Comparison of ENCODE assay signal across 14 mouse cellular contexts in the genomic region with DNA sequence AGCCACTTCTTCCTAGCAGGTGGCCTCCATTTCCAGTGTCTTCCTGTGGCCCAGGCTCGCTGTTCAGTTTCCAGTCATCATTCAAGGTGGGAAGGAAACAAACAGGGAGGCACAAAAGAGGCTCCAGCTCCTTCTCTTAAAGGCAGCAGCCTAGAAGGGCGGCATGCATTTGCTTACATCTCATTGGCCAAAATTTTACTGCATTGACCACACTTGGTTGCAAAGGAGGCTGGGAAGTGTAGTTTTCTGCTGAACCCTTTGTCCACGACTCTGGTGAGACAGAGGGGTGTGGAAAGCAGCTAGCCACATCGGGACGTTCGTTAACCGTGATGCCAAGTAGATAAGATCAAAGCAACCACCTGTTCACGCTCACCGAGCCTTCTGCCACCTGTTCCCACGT.
DNase-seq lines count a peak whose midpoint lies in the region; ATAC-seq and TF ChIP-seq lines count a peak whose summit lies in the region.
"Had no signal": no experiment of that assay in that cellular context is flagged by ENCODE, and none has a peak within 500 bp of the region (broad histone marks: within the 10 kb centered on the region; RNA-seq: fewer than 3 reads in every experiment).

No protein-coding gene starts in this region.

- no peaks in the 10 kb centered on the region for H3K79me2 ChIP-seq in CH12.LX (replicated peaks; ENCODE audit: control insufficient read depth, extremely low read depth, insufficient read depth, poor library complexity, severe bottlenecking)

- no peak for TF ChIP-seq CTCF in CH12.LX (conservative IDR thresholded peaks at IDR 0.05 in 1 of 2, IDR thresholded peaks at IDR 0.05 in 1 of 2; ENCODE audit: low read depth in 2 of 2, low read length in 2 of 2)
- TF ChIP-seq CTCF in forebrain, postnatal 0 days (IDR thresholded peaks at IDR 0.05; ENCODE audit: low read depth): no peak
- no peak for TF ChIP-seq CTCF in left cerebral cortex, adult 2 months (IDR thresholded peaks at IDR 0.05)

- no peak overlapping the region for H3K27ac ChIP-seq in CH12.LX (ENCODE audit: insufficient read depth, low read depth)
- 0 out of 2 replicates have a peak overlapping the region, but pooled peaks have one; percentile 15 for H3K27ac ChIP-seq in forebrain, postnatal 0 days (ENCODE audit: low read depth, low read length)
- peak overlapping the region; percentile 16; the same call in 1 of the 2 replicates for H3K27ac ChIP-seq in midbrain, embryonic 15.5 days
- H3K27ac ChIP-seq in left cerebral cortex, adult 2 months: no peak overlapping the region

- H3K36me3 ChIP-seq in CH12.LX (replicated peaks in 1 of 2; ENCODE audit: control insufficient read depth in 1 of 2, insufficient read depth in 1 of 2, low read length in 1 of 2): no peaks in the 10 kb centered on the region
- H3K36me3 ChIP-seq in forebrain, postnatal 0 days (ENCODE audit: insufficient read depth): no peaks in the 10 kb centered on the region
- H3K36me3 ChIP-seq in midbrain, embryonic 15.5 days (replicated peaks): no peaks in the 10 kb centered on the region

- no peak for TF ChIP-seq POLR2A in CH12.LX (IDR thresholded peaks at IDR 0.05; ENCODE audit: low read depth, low read length)

- no peaks in the 10 kb centered on the region for H3K4me1 ChIP-seq in CH12.LX (ENCODE audit: control insufficient read depth in 1 of 2, insufficient read depth in 2 of 2)
- H3K4me1 ChIP-seq in forebrain, postnatal 0 days (ENCODE audit: insufficient read depth): peaks cover 4% of the 10 kb centered on the region; the same call in 1 of the 2 replicates
- peaks cover 2% of the 10 kb centered on the region; the same call in 1 of the 2 replicates for H3K4me1 ChIP-seq in midbrain, embryonic 15.5 days

- peaks cover 72% of the 10 kb centered on the region for H3K27me3 ChIP-seq in CH12.LX (replicated peaks)
- no peaks in the 10 kb centered on the region for H3K27me3 ChIP-seq in forebrain, postnatal 0 days (ENCODE audit: insufficient read depth, low read length)
- H3K27me3 ChIP-seq in midbrain, embryonic 15.5 days (replicated peaks): no peaks in the 10 kb centered on the region

- 33% methylated on average over 10 of the region's 10 CpGs for WGBS in forebrain, postnatal 0 days
- WGBS in midbrain, embryonic 15.5 days: 43% methylated on average over 10 of the region's 10 CpGs

- dilution Hi-C loops in CH12.LX (cut with MboI; ENCODE audit: extremely low pct_ligation_motif_present, extremely low pct_unique_long_range_greater_than_20kb, low sequenced_read_pairs): no loop called here

- TF ChIP-seq RAD21 in CH12.LX (IDR thresholded peaks at IDR 0.05; ENCODE audit: low read depth, low read length): no peak

- H3K9ac ChIP-seq in CH12.LX (ENCODE audit: insufficient read depth, low read depth): no peak overlapping the region
- no peak overlapping the region for H3K9ac ChIP-seq in forebrain, postnatal 0 days
- H3K9ac ChIP-seq in midbrain, embryonic 15.5 days: no peak overlapping the region

- no peak overlapping the region; the same call in 1 of the 2 replicates for H3K4me2 ChIP-seq in CH12.LX (ENCODE audit: insufficient read depth, low read depth, poor library complexity, severe bottlenecking)
- H3K4me2 ChIP-seq in forebrain, postnatal 0 days (ENCODE audit: low read depth): no peak overlapping the region
- H3K4me2 ChIP-seq in midbrain, embryonic 15.5 days: no peak overlapping the region
- H3K4me2 ChIP-seq: heart, embryonic 11.5 days had no signal

- H3K9me3 ChIP-seq in CH12.LX (replicated peaks; ENCODE audit: low read length): peaks cover 2% of the 10 kb centered on the region
- no peaks in the 10 kb centered on the region for H3K9me3 ChIP-seq in forebrain, postnatal 0 days (ENCODE audit: low read length)
- H3K9me3 ChIP-seq in midbrain, embryonic 15.5 days: no peaks in the 10 kb centered on the region

- no peak for DNase-seq in CH12.LX (ENCODE audit: extremely low read depth)
- peak; percentile 25 for DNase-seq in NIH3T3 (ENCODE audit: low read depth)
- peak; percentile 72 for DNase-seq in forebrain, postnatal 0 days
- no peak for DNase-seq in natural killer cell, adult 2 months (ENCODE audit: low spot score in 2 of 2)
- DNase-seq in left cerebral cortex, postnatal 10 days (ENCODE audit: extremely low spot score in 1 of 2, low spot score in 2 of 2): no peak
- DNase-seq in left cerebral cortex, adult 2 months (ENCODE audit: extremely low spot score in 1 of 2, low spot score in 2 of 2): no peak
- DNase-seq: adrenal gland, postnatal 25 days; cerebellum, adult 9-10 months; kidney, postnatal 36 days; lung, adult 18-20 months; right cerebral cortex, adult 18-20 months had no signal

- H3K4me3 ChIP-seq in CH12.LX (replicated peaks in 1 of 3; ENCODE audit: low read depth in 2 of 3, low read length in 2 of 3, poor library complexity in 1 of 3): no peak overlapping the region
- H3K4me3 ChIP-seq in forebrain, postnatal 0 days (ENCODE audit: low read depth, low read length): no peak overlapping the region
- H3K4me3 ChIP-seq in midbrain, embryonic 15.5 days: no peak overlapping the region
- no peak overlapping the region for H3K4me3 ChIP-seq in left cerebral cortex, adult 2 months

- peak; percentile 83 for ATAC-seq in forebrain, postnatal 0 days
- ATAC-seq in midbrain, embryonic 15.5 days (replicated peaks): peak; percentile 55
- ATAC-seq: inflammation-experienced regulatory T-cells, adult 6 months had no signal

- in situ Hi-C loops in CH12.LX (cut with MboI; ENCODE audit: low pct_ligation_motif_present, low pct_unique_long_range_greater_than_20kb, low sequenced_read_pairs): no loop called here

- intact Hi-C loops in left cerebral cortex, postnatal 10 days (cut with DNase I): no loop called here
- intact Hi-C loops in left cerebral cortex, adult 2 months (cut with DNase I): no loop called here

- no peak for TF ChIP-seq EP300 in CH12.LX (IDR thresholded peaks at IDR 0.05; ENCODE audit: low read length)

TF ChIP-seq in CH12.LX, 34 proteins besides CTCF, POLR2A, EP300 and RAD21:
- TF ChIP-seq TCF12 (IDR thresholded peaks at IDR 0.05; ENCODE audit: low read depth, low read length) (no peak), HCFC1 (IDR thresholded peaks at IDR 0.05; ENCODE audit: low read depth, low read length) (peak; percentile 81), ELF1 (IDR thresholded peaks at IDR 0.05; ENCODE audit: low read depth, low read length) (no peak)

Comparison
In these comparisons a context has a peak if more than half of its experiments do, and no peak if none do; other contexts are left out.
1. DNase-seq: peak in NIH3T3 (single experiment) and forebrain, postnatal 0 days (single experiment); none in CH12.LX (single experiment), natural killer cell, adult 2 months (0 of 2), left cerebral cortex, postnatal 10 days (0 of 2) and left cerebral cortex, adult 2 months (0 of 2).
2. H3K27ac ChIP-seq: peak in forebrain, postnatal 0 days (single experiment) and midbrain, embryonic 15.5 days (single experiment); none in CH12.LX (single experiment) and left cerebral cortex, adult 2 months (single experiment).